Mouse (Mus musculus) midbrain, embryonic 12.5 days (tissue): ENCODE results near the gene Svbp. TPM values are rescaled to one million over a fixed set of nuclear protein-coding genes. Genes with fewer than 3 reads are reported as not detected.

Experiments
- ATAC-seq: fragments of 200-750 bp; cut with Nextera tagmentation; 2 replicates; pipeline ENCODE4 v1.8.0; 2017; ENCODE audit warnings: low read depth, moderate TSS enrichment, moderate library complexity; ENCODE audit not compliant: low FRiP score
- H3K27ac ChIP-seq: fragments of 300-500 bp; sonication (generic); replicated peaks from 2 replicates; pipeline ENCODE4 v1.5.1; 2016; ENCODE audit warnings: mild to moderate bottlenecking
- H3K27me3 ChIP-seq: fragments of 300-500 bp; sonication (generic); 2 replicates; pipeline ENCODE4 v1.6.1; 2016; ENCODE audit warnings: mild to moderate bottlenecking
- H3K36me3 ChIP-seq: fragments of 300-500 bp; sonication (generic); 2 replicates; pipeline ENCODE4 v1.6.1; 2016
- H3K4me1 ChIP-seq: fragments of 300-500 bp; sonication (generic); 2 replicates; pipeline ENCODE4 v1.6.1; 2016
- H3K4me2 ChIP-seq: fragments of 300-500 bp; sonication (generic); replicated peaks from 2 replicates; pipeline ENCODE4 v1.6.1; 2016; ENCODE audit warnings: mild to moderate bottlenecking, moderate library complexity
- H3K4me3 ChIP-seq: fragments of 300-500 bp; sonication (generic); 2 replicates; pipeline ENCODE4 v1.5.1; 2016; ENCODE audit warnings: mild to moderate bottlenecking
- H3K9ac ChIP-seq: fragments of 300-500 bp; sonication (generic); replicated peaks from 2 replicates; pipeline ENCODE4 v1.6.1; 2016; ENCODE audit warnings: mild to moderate bottlenecking, moderate library complexity
- H3K9me3 ChIP-seq: fragments of 300-500 bp; sonication (generic); 2 replicates; pipeline ENCODE4 v1.6.1; 2016; ENCODE audit warnings: mild to moderate bottlenecking
- WGBS: fragments of 180-500 bp; shearing (Covaris S2); methylation state at CpG from one replicate; pipeline ENCODE4 v1.1.7; 2016; 5-methylcytosine and 5-hydroxymethylcytosine counted together
- polyA plus RNA-seq: library from polyadenylated mRNA; unstranded; fragments of >200 nt; fragmentation: Nextera tagmentation; extraction: Ambion mirVana; gene quantifications from 2 replicates; pipeline ENCODE4 v1.2.1, GENCODE M21; 2016

The Svbp gene
- polyA plus RNA-seq, 1 experiment from 2014 or later: 190 TPM

DNA sequence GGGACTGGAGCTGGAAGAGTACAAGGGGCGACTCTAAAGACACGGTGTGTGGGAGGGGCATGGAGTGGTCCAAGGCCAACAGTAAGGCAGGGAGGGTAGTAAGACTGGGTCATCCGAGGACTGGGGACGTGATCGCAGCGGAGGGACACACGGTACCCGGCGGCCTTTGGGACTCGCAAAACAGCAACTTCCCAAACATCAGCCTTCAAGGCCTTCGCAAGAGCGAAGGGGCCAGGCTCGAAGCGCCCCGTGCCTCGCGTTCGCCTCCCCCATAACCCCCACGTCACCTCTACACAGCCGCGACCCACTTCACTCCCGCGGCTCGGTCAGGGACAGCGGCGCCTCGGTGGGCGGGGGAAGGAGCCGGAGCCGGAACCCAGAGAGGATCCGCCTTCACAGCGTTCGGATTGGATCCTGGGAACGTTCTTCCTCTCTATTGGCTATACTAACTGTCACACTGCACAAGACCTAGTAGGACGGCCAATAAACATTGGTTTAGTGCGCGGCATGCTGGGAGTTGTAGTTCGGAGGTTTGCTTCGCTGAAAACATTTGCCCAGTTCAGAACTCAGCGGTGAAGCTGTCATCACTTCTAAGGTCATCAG is 21.2 kb upstream of the Svbp start, which contains the start of gene Zfp691:
Zfp691 (minus strand) TSS at position 345 of the 603 bp plus-strand sequence.
- H3K4me2 ChIP-seq: peak within 1 kb of the TSS; percentile 66
- no peaks in the 10 kb centered on the region for H3K27me3 ChIP-seq
- WGBS: under 1% methylated on average over 40 of the region's 40 CpGs
- H3K9ac ChIP-seq: peak within 1 kb of the TSS; percentile 85
- H3K9me3 ChIP-seq: no peaks in the 10 kb centered on the region
- peaks cover 17% of the 10 kb centered on the region for H3K36me3 ChIP-seq
- peaks cover 20% of the 10 kb centered on the region for H3K4me1 ChIP-seq
- peak within 1 kb of the TSS; percentile 60; the same call in 1 of the 2 replicates for H3K27ac ChIP-seq
- ATAC-seq: peak; percentile 100
- H3K4me3 ChIP-seq: peak within 1 kb of the TSS; percentile 75

DNA sequence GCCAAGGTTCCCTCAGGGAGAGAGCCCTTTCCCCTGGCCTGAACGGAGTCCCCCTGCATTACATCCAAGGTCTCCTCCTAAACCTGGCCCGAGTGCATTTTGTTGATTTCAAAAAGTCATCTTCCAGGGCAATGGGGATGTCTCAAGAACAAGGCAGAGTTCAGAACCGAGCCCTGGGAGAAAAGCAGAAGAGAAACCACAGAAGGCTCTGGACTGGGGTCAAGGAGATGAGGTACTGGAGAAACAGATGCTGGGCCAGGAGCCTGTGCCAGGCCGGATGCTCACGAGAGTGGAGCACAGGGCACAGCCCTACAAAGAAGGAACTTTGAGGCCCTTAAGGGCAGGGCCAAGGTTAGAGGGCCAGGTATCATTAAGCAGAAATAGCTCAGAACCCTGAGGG is 17.4 kb upstream of the Svbp start:
- Histone ChIP-seq H3K4me3 (no peak overlapping the region), H3K4me1 (peaks cover 5% of the 10 kb centered on the region), H3K9me3 (no peaks in the 10 kb centered on the region), H3K9ac (no peak overlapping the region), H3K36me3 (no peaks in the 10 kb centered on the region), H3K4me2 (no peak overlapping the region), H3K27ac (no peak overlapping the region), H3K27me3 (no peaks in the 10 kb centered on the region)
- WGBS: 76% methylated on average over 5 of the region's 5 CpGs
- ATAC-seq: no peak

DNA sequence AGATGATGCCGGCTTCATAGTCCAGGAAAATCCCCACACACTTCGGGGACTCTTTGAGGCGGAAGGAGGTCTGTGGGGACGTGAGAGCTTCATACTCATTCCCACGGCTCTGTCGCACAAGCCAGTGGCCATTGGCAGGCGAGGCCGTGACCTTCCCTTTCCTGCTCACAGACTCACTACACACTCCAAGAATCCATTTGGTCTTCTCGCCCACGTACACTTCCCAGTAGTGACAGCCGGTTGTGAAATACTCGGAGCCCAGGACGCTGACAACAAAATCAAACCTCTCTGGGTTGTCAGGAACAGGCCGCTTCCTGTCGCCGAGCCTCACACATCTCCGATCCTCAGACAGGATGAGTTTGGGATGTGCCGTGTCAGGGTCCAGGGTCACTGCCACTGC is 16.8 kb upstream of the Svbp start:
- H3K36me3 ChIP-seq: no peaks in the 10 kb centered on the region
- H3K27me3 ChIP-seq: no peaks in the 10 kb centered on the region
- no peaks in the 10 kb centered on the region for H3K4me1 ChIP-seq
- WGBS: 83% methylated on average over 18 of the region's 18 CpGs
- no peak overlapping the region for H3K4me3 ChIP-seq
- no peaks in the 10 kb centered on the region for H3K9me3 ChIP-seq
- H3K9ac ChIP-seq: no peak overlapping the region
- no peak for ATAC-seq
- H3K4me2 ChIP-seq: no peak overlapping the region
- H3K27ac ChIP-seq: no peak overlapping the region

DNA sequence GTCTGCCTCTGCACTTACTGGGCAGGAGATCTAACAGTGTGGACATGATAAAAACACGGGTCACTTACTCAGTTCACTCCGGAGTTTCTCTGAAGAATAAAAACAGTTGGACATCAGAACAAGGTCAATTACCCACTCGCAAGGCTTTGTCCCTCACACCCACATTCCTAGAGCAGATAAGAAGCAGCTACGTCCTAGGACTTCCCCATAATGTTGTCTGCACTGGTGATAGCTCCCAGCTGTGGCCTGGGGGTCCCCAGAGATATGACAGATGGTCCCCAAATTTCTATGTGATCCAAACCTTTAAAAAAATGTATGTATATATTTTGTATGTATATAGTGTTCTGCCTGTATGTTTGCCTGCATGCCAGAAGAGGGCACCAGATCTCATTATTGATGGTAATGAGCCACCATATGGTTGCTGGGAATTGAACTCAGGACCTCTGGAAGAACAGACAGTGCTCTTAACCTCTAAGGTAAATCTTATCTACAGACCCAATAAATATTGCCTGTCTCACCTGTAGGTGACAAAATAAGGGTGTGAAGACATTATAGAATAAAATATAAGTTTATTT is 14.9 kb upstream of the Svbp start:
- H3K4me2 ChIP-seq: no peak overlapping the region
- H3K36me3 ChIP-seq: no peaks in the 10 kb centered on the region
- WGBS: 65% methylated on average over 4 of the region's 4 CpGs
- no peaks in the 10 kb centered on the region for H3K4me1 ChIP-seq
- H3K4me3 ChIP-seq: no peak overlapping the region
- no peak overlapping the region for H3K9ac ChIP-seq
- H3K27me3 ChIP-seq: no peaks in the 10 kb centered on the region
- H3K27ac ChIP-seq: no peak overlapping the region
- ATAC-seq: no peak
- no peaks in the 10 kb centered on the region for H3K9me3 ChIP-seq

DNA sequence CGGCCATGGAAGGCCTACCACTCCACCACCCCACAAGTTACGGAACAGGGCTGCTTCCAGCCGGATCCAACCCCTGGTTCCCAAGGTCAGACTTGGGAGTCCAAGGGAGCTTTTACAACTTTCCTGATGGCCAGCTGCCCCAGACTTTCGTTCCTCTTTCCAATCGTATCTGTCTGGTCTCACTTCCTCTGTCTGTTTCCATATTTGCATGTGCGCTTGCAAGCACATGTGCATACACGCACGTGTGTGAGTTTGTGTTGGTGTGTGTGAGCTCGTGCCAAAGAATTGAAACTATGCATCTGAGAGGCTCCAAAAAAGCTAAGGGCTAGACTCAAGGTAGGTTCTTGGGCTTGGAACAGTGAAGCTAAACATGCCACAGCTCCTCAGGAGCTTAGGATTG is 13.7 kb upstream of the Svbp start:
- H3K9ac ChIP-seq: no peak overlapping the region
- no peak overlapping the region for H3K4me3 ChIP-seq
- H3K36me3 ChIP-seq: no peaks in the 10 kb centered on the region
- H3K9me3 ChIP-seq: no peaks in the 10 kb centered on the region
- H3K27me3 ChIP-seq: no peaks in the 10 kb centered on the region
- H3K27ac ChIP-seq: no peak overlapping the region
- no peaks in the 10 kb centered on the region for H3K4me1 ChIP-seq
- WGBS: 92% methylated on average over 9 of the region's 9 CpGs
- H3K4me2 ChIP-seq: no peak overlapping the region
- ATAC-seq: no peak

DNA sequence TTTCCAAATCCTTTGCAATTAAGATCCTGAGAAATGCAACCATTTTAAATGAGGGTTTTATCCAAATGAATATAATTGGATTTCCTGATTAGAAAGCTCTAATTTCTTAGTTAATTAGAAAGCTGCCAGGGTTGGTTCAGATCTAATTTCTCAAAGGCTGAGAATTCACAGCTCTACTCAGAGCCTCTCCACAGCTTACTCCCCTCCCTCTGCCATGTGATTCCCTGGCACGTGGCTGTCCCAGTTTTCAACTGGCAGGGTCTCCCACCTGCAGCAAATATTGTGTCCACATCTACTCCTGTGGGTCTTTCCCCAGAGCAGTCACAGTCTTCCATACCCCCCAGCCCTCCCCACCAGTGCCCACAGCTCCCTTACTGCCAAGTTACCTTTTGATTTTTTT is 11.6 kb upstream of the Svbp start:
- Histone ChIP-seq H3K4me3 (no peak overlapping the region), H3K4me2 (no peak overlapping the region), H3K36me3 (no peaks in the 10 kb centered on the region), H3K9ac (no peak overlapping the region), H3K9me3 (no peaks in the 10 kb centered on the region), H3K4me1 (no peaks in the 10 kb centered on the region), H3K27ac (no peak overlapping the region), H3K27me3 (no peaks in the 10 kb centered on the region; the same call in 1 of the 2 replicates)
- 63% methylated on average over 1 of the region's 1 CpGs for WGBS
- no peak for ATAC-seq

DNA sequence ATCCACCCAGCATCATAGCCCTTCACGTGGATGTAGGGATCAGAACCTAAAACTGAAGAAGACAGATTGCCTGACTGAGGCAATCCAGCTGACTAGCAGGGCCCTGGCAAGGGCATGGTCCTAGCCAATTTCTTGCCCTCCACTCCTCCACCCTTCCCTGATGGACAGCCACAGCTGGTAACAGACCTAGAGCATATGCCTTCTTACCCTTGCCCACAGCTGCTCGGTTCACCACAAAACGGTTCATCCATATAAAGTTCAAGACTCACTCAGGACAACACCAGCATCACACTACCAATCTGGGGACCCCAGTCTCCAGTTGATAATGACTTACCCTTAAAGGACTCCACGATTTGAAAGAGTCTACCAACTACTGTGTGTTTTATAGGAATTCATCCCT is 9.3 kb upstream of the Svbp start:
- Histone ChIP-seq H3K9ac (no peak overlapping the region), H3K36me3 (no peaks in the 10 kb centered on the region), H3K4me3 (no peak overlapping the region), H3K9me3 (no peaks in the 10 kb centered on the region), H3K4me2 (no peak overlapping the region), H3K4me1 (no peaks in the 10 kb centered on the region; the same call in 1 of the 2 replicates), H3K27ac (no peak overlapping the region), H3K27me3 (no peaks in the 10 kb centered on the region; the same call in 1 of the 2 replicates)
- 82% methylated on average over 4 of the region's 4 CpGs for WGBS
- ATAC-seq: no peak

DNA sequence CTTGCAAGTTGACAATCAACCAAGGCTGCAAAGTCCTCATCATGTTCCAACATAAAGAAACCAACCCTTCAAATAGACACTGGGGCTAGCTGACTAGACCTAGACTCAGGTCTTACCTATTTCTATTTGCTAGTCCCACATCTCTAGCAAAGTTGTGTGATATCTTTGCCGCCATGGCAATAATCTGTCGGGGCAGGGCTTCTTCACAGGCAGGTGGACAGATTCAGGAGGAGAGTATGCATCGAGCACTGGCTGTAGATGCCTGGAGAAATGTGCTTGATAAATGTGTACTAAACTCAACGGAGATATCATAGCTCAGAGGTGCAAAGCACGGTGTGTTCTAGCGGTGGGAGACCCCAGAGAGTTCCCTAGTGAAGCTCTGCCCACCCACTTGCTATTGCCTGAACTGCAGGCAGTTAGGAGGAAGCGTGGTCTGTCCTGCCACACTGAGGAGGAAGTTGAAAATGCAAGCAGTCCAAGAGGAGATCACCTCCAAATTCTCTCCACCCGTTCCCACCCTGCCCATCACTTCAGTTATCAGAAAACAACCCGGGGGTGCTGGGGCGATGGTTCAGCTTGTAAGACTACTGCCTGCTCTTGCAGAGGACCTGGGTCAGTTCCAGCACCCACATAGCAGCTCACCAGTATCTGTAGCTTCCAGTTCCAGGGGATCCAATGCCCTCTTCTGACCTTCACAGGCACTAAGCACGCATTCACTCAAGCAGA is 6.9 kb upstream of the Svbp start:
- Histone ChIP-seq H3K4me3 (no peak overlapping the region), H3K36me3 (no peaks in the 10 kb centered on the region), H3K27me3 (no peaks in the 10 kb centered on the region; the same call in 1 of the 2 replicates), H3K27ac (no peak overlapping the region), H3K9me3 (no peaks in the 10 kb centered on the region), H3K4me1 (no peaks in the 10 kb centered on the region; the same call in 1 of the 2 replicates), H3K9ac (no peak overlapping the region), H3K4me2 (no peak overlapping the region)
- 64% methylated on average over 11 of the region's 11 CpGs for WGBS
- ATAC-seq: no peak

DNA sequence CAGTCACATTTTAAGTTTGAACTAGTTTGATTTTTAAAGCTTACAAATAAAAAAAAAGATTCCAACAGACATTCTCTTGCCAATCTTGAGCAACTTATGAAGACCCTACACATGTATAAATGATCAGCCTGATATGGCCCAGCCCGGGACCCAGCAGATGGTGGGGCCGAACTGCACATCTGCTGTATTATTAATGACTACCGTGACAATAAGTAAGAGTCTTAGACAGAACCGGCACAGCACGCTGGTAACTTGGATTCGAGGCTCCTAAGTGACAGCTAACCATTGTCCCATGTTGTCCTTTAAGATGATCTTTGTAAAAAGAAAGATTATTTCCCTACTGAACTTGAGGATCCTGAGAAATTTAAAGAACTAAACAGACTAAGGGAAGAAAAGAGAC is 5.7 kb upstream of the Svbp start:
- no peak overlapping the region for H3K9ac ChIP-seq
- H3K4me3 ChIP-seq: no peak overlapping the region
- H3K4me2 ChIP-seq: no peak overlapping the region
- H3K27ac ChIP-seq: 0 out of 2 replicates have a peak overlapping the region, but pooled peaks have one; percentile 25
- WGBS: 44% methylated on average over 6 of the region's 6 CpGs
- H3K9me3 ChIP-seq: no peaks in the 10 kb centered on the region
- no peaks in the 10 kb centered on the region for H3K36me3 ChIP-seq
- H3K4me1 ChIP-seq: no peaks in the 10 kb centered on the region; the same call in 1 of the 2 replicates
- ATAC-seq: no peak
- H3K27me3 ChIP-seq: no peaks in the 10 kb centered on the region; the same call in 1 of the 2 replicates

DNA sequence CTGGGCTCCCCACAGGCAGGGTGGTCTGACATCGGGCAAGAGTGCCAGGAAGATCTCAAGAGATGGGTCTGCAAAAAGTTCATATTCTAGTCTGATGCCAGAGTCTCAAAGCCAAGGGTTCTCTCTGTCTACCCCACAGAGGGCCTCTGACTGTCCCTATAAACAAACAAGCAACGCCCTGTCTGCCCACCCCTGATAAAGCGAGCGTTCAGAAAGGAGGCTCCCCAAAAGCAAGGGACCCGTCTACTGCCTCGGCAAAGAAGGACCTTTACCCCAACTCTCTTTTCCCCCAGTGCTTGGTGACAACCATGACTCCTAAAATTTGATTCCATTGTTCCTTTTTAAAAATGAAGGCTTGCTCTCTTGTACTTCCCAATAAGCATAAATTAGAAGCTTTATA is 5.2 kb upstream of the Svbp start, which contains the start of gene Ermap:
Ermap (minus strand) TSS at position 148 of the 400 bp plus-strand sequence.
- no peak within 1 kb of the TSS for H3K4me2 ChIP-seq
- no peak within 1 kb of the TSS for H3K9ac ChIP-seq
- H3K9me3 ChIP-seq: no peaks in the 10 kb centered on the region
- no peaks in the 10 kb centered on the region; the same call in 1 of the 2 replicates for H3K4me1 ChIP-seq
- H3K4me3 ChIP-seq: no peak within 1 kb of the TSS
- 0 out of 2 replicates have a peak within 1 kb of the TSS, but pooled peaks have one; percentile 25 for H3K27ac ChIP-seq
- ATAC-seq: no peak
- H3K36me3 ChIP-seq: no peaks in the 10 kb centered on the region
- H3K27me3 ChIP-seq: no peaks in the 10 kb centered on the region; the same call in 1 of the 2 replicates
- 60% methylated on average over 6 of the region's 6 CpGs for WGBS

DNA sequence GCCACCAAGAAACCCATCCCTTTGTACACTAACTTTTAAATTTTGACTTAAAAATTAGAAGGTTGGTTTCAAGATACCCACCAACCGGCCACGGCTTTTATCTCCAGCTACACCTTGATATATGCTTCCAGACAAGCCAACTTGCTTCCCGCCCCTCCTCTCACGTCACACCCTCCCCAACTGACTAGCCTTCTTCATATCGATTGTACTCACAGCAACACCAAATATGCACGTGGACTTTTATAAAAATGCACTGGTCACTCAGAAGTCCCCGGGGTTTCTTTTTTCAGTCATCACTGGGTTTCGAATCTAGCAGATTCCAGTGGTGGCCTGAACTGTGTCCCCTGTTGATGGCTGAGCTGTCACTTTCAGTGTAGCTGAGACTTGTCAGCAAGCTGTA is 4.5 kb upstream of the Svbp start:
- no peak overlapping the region for H3K4me3 ChIP-seq
- H3K4me1 ChIP-seq: no peaks in the 10 kb centered on the region; the same call in none of the 2 replicates
- H3K27me3 ChIP-seq: no peaks in the 10 kb centered on the region; the same call in 1 of the 2 replicates
- H3K9ac ChIP-seq: no peak overlapping the region
- no peak for ATAC-seq
- H3K36me3 ChIP-seq: no peaks in the 10 kb centered on the region
- WGBS: 86% methylated on average over 8 of the region's 8 CpGs
- H3K4me2 ChIP-seq: no peak overlapping the region
- H3K27ac ChIP-seq: no peak overlapping the region
- no peaks in the 10 kb centered on the region for H3K9me3 ChIP-seq

DNA sequence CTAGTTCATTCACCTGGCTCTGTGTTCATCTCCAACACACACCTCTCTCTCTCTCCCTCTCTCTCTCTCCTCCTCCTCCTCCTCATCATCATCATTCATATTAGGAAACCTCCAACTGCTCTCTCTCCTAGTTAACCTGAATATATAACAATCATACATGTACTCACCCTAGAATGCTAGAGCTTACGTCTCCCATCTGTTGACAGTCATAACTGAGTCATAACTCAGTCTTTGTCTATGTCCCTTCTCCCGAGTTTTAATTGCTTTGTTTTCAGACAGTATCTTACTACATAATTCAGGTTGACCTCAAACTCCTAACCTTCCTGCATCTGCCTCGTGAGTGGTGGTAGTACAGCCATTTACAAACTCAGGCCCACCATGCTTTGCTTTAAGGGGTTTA is 3.8 kb upstream of the Svbp start:
- Histone ChIP-seq H3K4me1 (peaks cover 5% of the 10 kb centered on the region), H3K4me3 (no peak overlapping the region), H3K27me3 (no peaks in the 10 kb centered on the region; the same call in 1 of the 2 replicates), H3K36me3 (no peaks in the 10 kb centered on the region), H3K27ac (no peak overlapping the region), H3K9ac (no peak overlapping the region), H3K4me2 (no peak overlapping the region), H3K9me3 (no peaks in the 10 kb centered on the region)
- WGBS: 75% methylated on average over 3 of the region's 3 CpGs
- no peak for ATAC-seq
